Mouse (Mus musculus) liver, adult 2 months (tissue): ENCODE measurements around the gene Casp9. TPM values are rescaled to one million over a fixed set of nuclear protein-coding genes. Genes with fewer than 3 reads are reported as not detected.

Experiments used
- DNase-seq: peaks from one replicate; pipeline ENCODE4 v3.0.0-alpha.2; 2011; ENCODE audit warnings: low read depth, low spot score; ENCODE audit errors: extremely low read depth
- H3K27ac ChIP-seq: fragments of 200-500 bp; replicated peaks from 2 replicates; pipeline ENCODE4 v1.5.1; 2012; ENCODE audit warnings: low read depth, mild to moderate bottlenecking, control low read depth, inconsistent platforms, low read length; ENCODE audit not compliant: insufficient read depth
- H3K27me3 ChIP-seq: fragments of 200-500 bp; 2 replicates; pipeline ENCODE4 v1.6.1; 2012; ENCODE audit warnings: mild to moderate bottlenecking, moderate library complexity, low read length, inconsistent platforms; ENCODE audit not compliant: control insufficient read depth, insufficient read depth
- H3K36me3 ChIP-seq: fragments of 200-500 bp; 2 replicates; pipeline ENCODE4 v1.6.1; 2012; ENCODE audit warnings: low read length, inconsistent platforms; ENCODE audit not compliant: control insufficient read depth, insufficient read depth
- H3K4me1 ChIP-seq: fragments of 200-500 bp; 2 replicates; pipeline ENCODE4 v1.6.1; 2011; ENCODE audit warnings: low read length; ENCODE audit not compliant: control insufficient read depth, insufficient read depth
- H3K4me3 ChIP-seq: fragments of 200-500 bp; 2 replicates; pipeline ENCODE4 v1.5.1; 2011; ENCODE audit warnings: low read depth, mild to moderate bottlenecking, control low read depth, low read length, moderate library complexity; ENCODE audit not compliant: insufficient read depth
- H3K79me2 ChIP-seq: fragments of 200-500 bp; 2 replicates; pipeline ENCODE4 v1.6.1; 2012; ENCODE audit warnings: inconsistent platforms, mild to moderate bottlenecking, low read length, moderate library complexity; ENCODE audit not compliant: control insufficient read depth, insufficient read depth
- H3K9ac ChIP-seq: fragments of 200-500 bp; 2 replicates; pipeline ENCODE4 v1.6.1; 2012; ENCODE audit warnings: low read depth, mild to moderate bottlenecking, control low read depth, inconsistent platforms, low read length
- CTCF ChIP-seq: fragments of 200-500 bp; IDR thresholded peaks from 2 replicates; pipeline ENCODE4 v1.5.1; 2011; ENCODE audit warnings: low read depth, low read length, control low read depth
- POLR2A ChIP-seq: fragments of 200-500 bp; IDR thresholded peaks from 2 replicates; pipeline ENCODE4 v1.6.1; 2011; ENCODE audit warnings: low read length, control low read depth; ENCODE audit not compliant: insufficient read depth; ENCODE audit errors: extremely low read depth
- WGBS: fragments of 180-500 bp; shearing (Covaris S2); methylation state at CpG from one replicate; pipeline ENCODE4 v1.1.7; 2018; 5-methylcytosine and 5-hydroxymethylcytosine counted together
- polyA plus RNA-seq: library from polyadenylated mRNA; depleted of rRNA; stranded (reverse); fragments of >200 nt; gene quantifications from 2 replicates; pipeline ENCODE4 v1.2.3, GENCODE M21; 2012
- total RNA-seq: library from RNA; depleted of rRNA; stranded (reverse); fragments of >200 nt; gene quantifications from 2 replicates; pipeline ENCODE4 v1.2.3, GENCODE M21; 2014

Gene Casp9
- total and polyA plus RNA-seq, 2 experiments = 8.4 to 10.9 TPM

DNA sequence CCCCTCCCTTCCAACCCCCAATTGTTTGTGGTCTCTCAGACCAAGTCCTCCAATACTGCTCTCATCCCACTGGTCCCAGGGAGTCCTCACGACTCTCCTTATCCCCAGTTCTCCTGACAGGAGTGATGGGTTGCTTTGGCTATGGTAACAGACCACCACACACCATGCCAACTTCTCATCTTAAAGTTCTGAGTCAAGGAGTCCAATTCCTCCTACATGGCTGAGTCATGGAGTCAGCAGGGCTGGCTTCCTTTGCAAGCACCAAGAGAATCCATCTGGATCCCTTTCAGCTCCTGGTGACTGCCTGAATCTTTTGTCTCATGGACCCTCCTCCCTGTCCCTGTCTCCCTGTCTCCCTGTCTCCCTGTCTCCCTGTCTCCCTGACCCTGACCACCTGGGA, 40.5 kb downstream of the Casp9 start:
- no peak for DNase-seq
- Histone ChIP-seq H3K79me2 (no peaks in the 10 kb centered on the region), H3K4me1 (no peaks in the 10 kb centered on the region; the same call in 1 of the 2 replicates), H3K4me3 (no peak overlapping the region), H3K27ac (no peak overlapping the region), H3K36me3 (no peaks in the 10 kb centered on the region), H3K9ac (no peak overlapping the region), H3K27me3 (no peaks in the 10 kb centered on the region)
- WGBS = 62% methylated on average over 1 of the region's 1 CpGs
- no peak for TF ChIP-seq POLR2A
- no peak for TF ChIP-seq CTCF

DNA sequence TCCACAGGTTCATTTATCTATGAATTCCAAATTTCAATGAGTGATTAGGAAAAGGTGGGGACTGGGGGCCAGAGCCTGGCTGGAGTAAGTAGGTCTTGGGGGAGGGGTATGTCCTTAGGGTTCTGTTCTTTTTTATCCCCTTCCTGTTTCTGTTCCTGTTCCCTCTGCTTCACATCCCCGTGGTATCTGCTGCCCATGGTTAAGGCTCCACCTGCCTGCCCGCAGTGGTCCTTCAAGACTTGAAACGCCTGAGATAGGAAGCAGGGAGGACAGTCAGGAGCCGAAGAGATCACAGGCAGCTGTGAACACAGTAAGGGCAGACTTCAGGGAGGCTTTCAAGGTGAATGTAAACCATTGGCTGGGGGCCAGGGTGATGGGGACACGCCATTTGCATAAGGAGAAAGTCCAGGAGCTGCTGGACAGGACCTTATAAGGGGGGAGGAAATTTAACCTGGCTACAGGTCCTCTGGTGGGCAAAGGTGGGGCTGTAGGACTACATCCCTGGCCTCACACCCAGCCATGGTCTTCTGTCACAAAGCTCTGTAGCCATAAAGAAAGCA, 41.2 kb downstream of the Casp9 start:
- WGBS = 42% methylated on average over 5 of the region's 5 CpGs

DNA sequence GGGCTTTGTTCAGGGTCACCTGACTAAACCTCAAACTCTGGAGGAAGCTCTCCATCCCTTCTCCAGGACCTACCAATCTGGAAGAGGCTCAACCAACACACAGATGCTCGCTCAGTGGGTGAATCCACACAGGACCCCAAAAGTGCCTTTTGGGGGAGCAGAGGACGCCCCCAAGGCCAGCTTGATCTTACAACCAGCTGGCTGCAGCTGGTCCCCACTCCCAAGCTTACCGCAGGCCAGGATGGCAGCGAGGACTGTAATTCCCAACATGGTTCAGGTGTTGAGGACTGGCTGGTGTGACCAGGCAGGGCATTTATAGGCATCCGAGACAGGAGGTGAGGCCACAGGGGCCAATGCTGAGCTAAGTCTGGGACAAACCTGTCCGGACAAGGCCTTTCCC, 52.6 kb downstream of the Casp9 start, which contains the start of gene Ctrc:
Gene Ctrc, minus strand, starts transcription at position 361 of the 400 bp plus-strand sequence.
- Histone ChIP-seq H3K36me3 (no peaks in the 10 kb centered on the region), H3K4me1 (no peaks in the 10 kb centered on the region), H3K27ac (no peak within 1 kb of the TSS), H3K79me2 (no peaks in the 10 kb centered on the region), H3K4me3 (no peak within 1 kb of the TSS), H3K27me3 (no peaks in the 10 kb centered on the region), H3K9ac (no peak within 1 kb of the TSS)
- 80% methylated on average over 6 of the region's 6 CpGs for WGBS
- TF ChIP-seq CTCF (no peak), POLR2A (no peak)
- DNase-seq = no peak

More for the DNA sequence above, 41.2 kb downstream of the Casp9 start:
- Histone ChIP-seq H3K4me1 (no peaks in the 10 kb centered on the region; the same call in 1 of the 2 replicates), H3K27me3 (no peaks in the 10 kb centered on the region), H3K36me3 (no peaks in the 10 kb centered on the region), H3K79me2 (no peaks in the 10 kb centered on the region), H3K4me3 (no peak overlapping the region), H3K9ac (no peak overlapping the region), H3K27ac (no peak overlapping the region)
- TF ChIP-seq CTCF (no peak), POLR2A (no peak)
- DNase-seq = no peak

DNA sequence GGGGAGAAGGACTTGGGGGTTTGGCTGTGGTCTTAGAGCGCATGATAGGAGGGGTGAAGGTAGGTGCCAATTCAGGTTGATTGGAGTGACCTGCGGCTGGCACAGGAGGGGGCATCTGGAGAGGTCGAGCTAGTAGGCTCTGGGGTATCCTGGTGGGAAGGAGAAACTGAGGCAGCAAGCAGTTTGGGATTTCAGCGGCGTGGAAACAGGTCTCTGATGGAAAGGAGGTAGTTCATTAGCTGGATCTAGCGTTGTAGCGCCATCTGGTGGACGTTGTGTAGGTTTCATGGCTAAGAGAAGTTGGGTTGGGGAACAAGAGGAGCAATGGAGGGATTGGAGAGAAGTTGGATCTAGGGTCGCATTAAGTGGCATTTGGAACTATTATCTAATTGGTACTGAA, 60.0 kb downstream of the Casp9 start:
- TF ChIP-seq CTCF (peak; percentile 53; the same call in 1 of the 2 replicates), POLR2A (no peak)
- no peak overlapping the region for H3K4me3 ChIP-seq
- WGBS = 64% methylated on average over 9 of the region's 9 CpGs
- H3K36me3 ChIP-seq = no peaks in the 10 kb centered on the region
- DNase-seq = peak; percentile 57
- peaks cover 3% of the 10 kb centered on the region; the same call in 1 of the 2 replicates for H3K4me1 ChIP-seq
- H3K79me2 ChIP-seq = no peaks in the 10 kb centered on the region
- H3K9ac ChIP-seq = no peak overlapping the region
- no peak overlapping the region for H3K27ac ChIP-seq
- H3K27me3 ChIP-seq = no peaks in the 10 kb centered on the region

DNA sequence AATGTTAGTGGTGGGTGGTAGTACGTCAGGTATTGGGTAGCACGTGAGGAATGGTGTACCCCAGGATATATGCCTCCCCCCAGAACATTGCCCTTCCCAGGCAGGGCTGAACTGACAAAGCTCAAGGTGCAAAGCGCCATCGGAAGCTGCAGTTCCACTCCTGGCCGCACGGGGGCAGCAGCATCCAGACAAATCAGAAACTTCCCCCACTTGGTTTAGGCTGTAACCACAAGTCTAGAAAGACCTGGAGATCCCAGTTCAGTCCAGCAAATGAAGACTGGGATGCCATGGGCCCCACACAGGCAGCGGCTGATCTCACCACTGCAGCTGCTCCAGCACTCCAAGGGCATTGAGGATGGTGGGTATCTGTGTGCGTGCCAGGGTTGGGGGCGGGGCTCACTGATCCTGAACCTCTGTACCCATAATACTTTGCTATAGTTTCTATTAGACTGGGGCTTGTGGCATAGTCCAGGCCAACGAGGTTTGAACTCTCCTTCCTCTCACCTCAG, 64.1 kb downstream of the Casp9 start:
- no peak overlapping the region for H3K4me3 ChIP-seq
- TF ChIP-seq CTCF (peak; percentile 97), POLR2A (no peak)
- peaks cover 10% of the 10 kb centered on the region for H3K4me1 ChIP-seq
- H3K27me3 ChIP-seq = no peaks in the 10 kb centered on the region
- 16% methylated on average over 10 of the region's 10 CpGs for WGBS
- DNase-seq = peak; percentile 65
- H3K27ac ChIP-seq = no peak overlapping the region
- H3K36me3 ChIP-seq = 0 out of 2 replicates have a peak, but pooled peaks cover 2% of the 10 kb centered on the region
- H3K9ac ChIP-seq = no peak overlapping the region
- no peaks in the 10 kb centered on the region for H3K79me2 ChIP-seq

DNA sequence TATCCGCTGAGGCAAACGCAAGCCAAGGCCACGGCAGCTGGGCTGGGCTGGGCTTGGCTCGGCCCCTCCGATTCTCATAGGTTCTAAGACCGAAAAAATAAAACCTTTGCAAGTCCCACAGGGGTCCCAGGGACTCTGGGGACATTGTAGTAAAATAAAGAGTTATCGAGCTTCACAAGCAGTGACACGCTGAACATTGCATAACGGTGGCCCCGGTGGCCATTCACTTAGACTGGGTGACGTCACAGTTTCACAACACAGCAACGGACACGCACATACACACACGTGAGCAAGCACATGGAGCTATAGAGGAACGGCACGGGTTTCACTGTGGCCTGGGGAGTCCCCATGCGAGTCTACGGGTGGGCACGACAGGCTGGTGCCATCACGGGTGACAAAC, 65.1 kb downstream of the Casp9 start:
- Histone ChIP-seq H3K79me2 (no peaks in the 10 kb centered on the region), H3K4me1 (peaks cover 16% of the 10 kb centered on the region), H3K27me3 (no peaks in the 10 kb centered on the region), H3K4me3 (no peak overlapping the region), H3K9ac (no peak overlapping the region), H3K27ac (peak overlapping the region; percentile 33; the same call in 1 of the 2 replicates), H3K36me3 (0 out of 2 replicates have a peak, but pooled peaks cover 2% of the 10 kb centered on the region)
- DNase-seq = peak; percentile 79
- 58% methylated on average over 20 of the region's 20 CpGs for WGBS
- TF ChIP-seq CTCF (no peak), POLR2A (no peak)
